Mouse (Mus musculus) intestine, embryonic 15.5 days (tissue): Measurements from ENCODE around the gene Pnpla5. TPM values are rescaled to one million over a fixed set of nuclear protein-coding genes. Genes with fewer than 3 reads are reported as not detected.
"Not testable (repeated sequence)": the region's sequence is repeated elsewhere in the genome, so short reads cannot be mapped to it uniquely, and the experiment has no call there.

Experiments
- ATAC-seq: fragments of 200-750 bp; cut with Nextera tagmentation; 2 replicates; pipeline ENCODE4 v1.8.0; 2017; ENCODE audit warnings: moderate TSS enrichment, moderate library complexity
- H3K27ac ChIP-seq: fragments of 300-500 bp; sonication (generic); 2 replicates; pipeline ENCODE4 v1.5.1; 2015; ENCODE audit warnings: mild to moderate bottlenecking, inconsistent platforms
- H3K27me3 ChIP-seq: fragments of 300-500 bp; sonication (generic); replicated peaks from 2 replicates; pipeline ENCODE4 v1.6.1; 2015; ENCODE audit warnings: inconsistent platforms
- H3K36me3 ChIP-seq: fragments of 300-500 bp; sonication (generic); 2 replicates; pipeline ENCODE4 v1.6.1; 2015; ENCODE audit warnings: inconsistent platforms
- H3K4me1 ChIP-seq: fragments of 300-500 bp; sonication (generic); replicated peaks from 2 replicates; pipeline ENCODE4 v1.6.1; 2015; ENCODE audit warnings: inconsistent platforms
- H3K4me2 ChIP-seq: fragments of 300-500 bp; sonication (generic); replicated peaks from 2 replicates; pipeline ENCODE4 v1.6.1; 2015; ENCODE audit warnings: mild to moderate bottlenecking, inconsistent platforms
- H3K4me3 ChIP-seq: fragments of 300-500 bp; sonication (generic); replicated peaks from 2 replicates; pipeline ENCODE4 v1.5.1; 2015; ENCODE audit warnings: inconsistent platforms
- H3K9ac ChIP-seq: fragments of 300-500 bp; sonication (generic); 2 replicates; pipeline ENCODE4 v1.6.1; 2015; ENCODE audit warnings: inconsistent platforms
- H3K9me3 ChIP-seq: fragments of 300-500 bp; sonication (generic); 2 replicates; pipeline ENCODE4 v1.6.1; 2016; ENCODE audit warnings: inconsistent platforms
- WGBS: fragments of 180-500 bp; shearing (Covaris S2); methylation state at CpG from one replicate; pipeline ENCODE4 v1.1.7; 2015; 5-methylcytosine and 5-hydroxymethylcytosine counted together
- polyA plus RNA-seq: library from polyadenylated mRNA; unstranded; fragments of >200 nt; fragmentation: Nextera tagmentation; extraction: Ambion mirVana; gene quantifications from 2 replicates; pipeline ENCODE4 v1.2.1, GENCODE M21; 2015

Pnpla5 gene
- polyA plus RNA-seq: not detected in 2 replicates

DNA sequence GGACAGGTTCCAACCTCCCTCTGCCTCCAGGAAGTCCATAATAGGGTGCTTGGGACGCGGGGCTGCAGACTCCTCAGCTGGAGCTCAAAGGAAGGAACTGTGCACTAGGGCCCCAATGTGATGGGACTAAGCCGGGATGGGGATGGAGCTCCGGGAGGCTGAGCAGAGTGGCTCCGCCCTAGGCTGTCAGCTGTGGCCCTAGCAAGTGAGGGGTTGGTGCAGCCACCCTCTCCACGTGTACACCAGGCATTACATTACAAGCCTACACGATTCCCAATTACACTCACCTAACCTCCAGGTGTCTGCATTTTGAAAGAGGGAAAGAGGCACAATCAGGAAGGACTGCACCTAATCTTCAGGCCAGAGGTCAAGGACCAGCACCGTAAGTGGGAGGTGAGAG, at the start of gene Pnpla5:
Gene Pnpla5 (minus strand): TSS at position 101 of the 400 bp plus-strand sequence.
- H3K4me1 ChIP-seq: no peaks in the 10 kb centered on the region
- no peaks in the 10 kb centered on the region for H3K9me3 ChIP-seq
- H3K4me3 ChIP-seq: no peak within 1 kb of the TSS
- H3K36me3 ChIP-seq: no peaks in the 10 kb centered on the region
- no peak for ATAC-seq
- H3K27ac ChIP-seq: no peak within 1 kb of the TSS
- H3K9ac ChIP-seq: no peak within 1 kb of the TSS
- H3K4me2 ChIP-seq: no peak within 1 kb of the TSS
- H3K27me3 ChIP-seq: no peaks in the 10 kb centered on the region
- 63% methylated on average over 8 of the region's 8 CpGs for WGBS

DNA sequence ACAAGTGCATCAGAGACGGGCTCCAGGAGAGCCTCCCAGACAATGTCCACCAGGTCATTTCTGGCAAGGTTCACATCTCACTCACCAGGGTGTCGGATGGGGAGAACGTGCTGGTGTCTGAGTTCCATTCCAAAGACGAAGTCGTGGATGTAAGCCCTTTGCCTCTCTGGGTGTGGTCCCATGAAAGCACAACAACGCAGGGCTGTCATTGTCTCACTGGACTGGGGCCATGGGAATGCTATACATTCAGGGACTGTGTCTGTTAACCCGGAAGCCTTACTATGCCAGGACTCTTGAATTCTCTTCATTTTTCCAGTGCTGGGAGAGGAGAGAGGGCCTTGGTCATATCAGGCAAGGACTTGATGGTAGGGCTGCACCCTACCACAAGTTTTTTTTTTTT, 48.2 kb upstream of the Pnpla5 start:
- Histone ChIP-seq H3K9me3 (no peaks in the 10 kb centered on the region), H3K4me2 (no peak overlapping the region), H3K4me3 (no peak overlapping the region), H3K36me3 (no peaks in the 10 kb centered on the region), H3K9ac (no peak overlapping the region), H3K27ac (no peak overlapping the region), H3K4me1 (peaks cover 13% of the 10 kb centered on the region), H3K27me3 (0 out of 2 replicates have a peak, but pooled peaks cover 8% of the 10 kb centered on the region)
- no peak for ATAC-seq
- 82% methylated on average over 7 of the region's 7 CpGs for WGBS

DNA sequence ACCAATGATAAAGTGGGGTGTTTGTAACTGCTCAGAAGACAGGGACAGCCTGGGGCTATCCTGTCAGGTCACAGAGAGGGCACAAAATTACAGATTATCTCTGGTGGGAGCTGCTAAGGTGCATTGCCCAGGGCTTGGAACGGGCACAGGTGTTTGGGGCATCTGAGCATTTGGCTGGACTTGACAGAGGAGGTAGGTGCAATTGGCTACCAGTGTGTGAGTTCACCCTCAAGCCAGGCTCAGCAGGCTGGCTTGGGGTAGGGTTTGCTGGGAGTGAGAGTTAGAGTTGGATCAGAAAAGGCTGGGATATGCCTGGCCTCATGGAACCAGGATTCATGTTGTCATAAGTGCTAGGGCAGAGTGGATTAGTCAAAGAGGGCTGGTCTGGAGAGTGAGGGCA, 46.5 kb upstream of the Pnpla5 start:
- Histone ChIP-seq H3K27me3 (0 out of 2 replicates have a peak, but pooled peaks cover 8% of the 10 kb centered on the region), H3K9me3 (no peaks in the 10 kb centered on the region), H3K4me3 (no peak overlapping the region), H3K4me2 (no peak overlapping the region), H3K9ac (no peak overlapping the region), H3K27ac (no peak overlapping the region), H3K4me1 (peaks cover 13% of the 10 kb centered on the region), H3K36me3 (no peaks in the 10 kb centered on the region)
- no peak for ATAC-seq
- 64% methylated on average over 1 of the region's 1 CpGs for WGBS

DNA sequence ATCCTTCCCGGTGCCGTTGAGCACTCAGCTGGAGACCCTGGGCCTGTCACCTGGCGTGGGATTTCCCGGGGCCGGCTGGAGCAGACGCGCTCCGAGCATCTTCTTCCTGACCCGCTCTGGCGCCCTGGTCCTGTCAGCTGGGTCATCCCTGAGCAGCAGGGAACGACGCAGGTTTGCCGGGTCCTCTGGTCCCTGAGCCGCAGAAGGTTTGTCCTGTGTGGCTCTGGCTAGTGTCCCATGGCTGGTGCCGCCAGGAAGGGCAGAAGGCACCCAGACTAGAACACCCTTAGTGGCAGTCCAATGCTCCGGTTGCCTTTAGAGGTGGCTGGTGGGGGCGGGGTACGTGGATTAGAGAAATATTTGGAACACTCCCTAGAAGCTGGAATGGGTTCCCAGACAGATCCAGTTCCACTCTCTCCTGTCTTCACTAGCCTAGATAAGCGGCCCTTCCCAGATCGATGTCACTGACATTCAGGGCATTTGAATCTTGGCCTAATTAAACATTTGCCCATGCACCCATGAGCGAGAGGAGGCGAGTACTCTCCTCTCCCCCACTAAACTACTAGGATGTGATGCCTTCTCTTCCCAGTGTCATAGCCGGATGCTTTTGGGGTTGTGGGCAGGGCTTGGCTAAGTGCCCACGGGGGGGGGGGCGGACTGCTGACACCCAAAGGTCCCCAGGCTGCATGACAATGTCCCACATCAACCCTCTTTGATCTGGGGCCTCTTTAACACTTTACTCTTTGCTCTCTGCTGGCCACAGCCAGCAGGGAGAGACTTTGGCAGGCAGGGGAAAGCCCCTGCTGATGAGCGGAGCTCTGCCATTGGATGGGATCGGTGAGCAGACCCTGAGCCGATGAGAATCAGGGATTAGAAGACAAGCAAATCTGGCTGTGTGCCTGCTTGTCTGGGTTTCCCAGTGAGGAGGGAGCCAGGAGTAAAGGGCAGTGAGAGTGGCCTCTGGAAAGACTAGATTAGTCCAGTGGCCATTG, 45.5 kb upstream of the Pnpla5 start:
- Histone ChIP-seq H3K36me3 (no peaks in the 10 kb centered on the region), H3K9ac (peak overlapping the region; percentile 45), H3K4me3 (peak overlapping the region; percentile 53), H3K4me2 (peak overlapping the region; percentile 98), H3K4me1 (peaks cover 13% of the 10 kb centered on the region), H3K27me3 (0 out of 2 replicates have a peak, but pooled peaks cover 8% of the 10 kb centered on the region), H3K9me3 (no peaks in the 10 kb centered on the region), H3K27ac (0 out of 2 replicates have a peak overlapping the region, but pooled peaks have one; percentile 17)
- ATAC-seq: peak; percentile 35
- WGBS: 2% methylated on average over 28 of the region's 28 CpGs

DNA sequence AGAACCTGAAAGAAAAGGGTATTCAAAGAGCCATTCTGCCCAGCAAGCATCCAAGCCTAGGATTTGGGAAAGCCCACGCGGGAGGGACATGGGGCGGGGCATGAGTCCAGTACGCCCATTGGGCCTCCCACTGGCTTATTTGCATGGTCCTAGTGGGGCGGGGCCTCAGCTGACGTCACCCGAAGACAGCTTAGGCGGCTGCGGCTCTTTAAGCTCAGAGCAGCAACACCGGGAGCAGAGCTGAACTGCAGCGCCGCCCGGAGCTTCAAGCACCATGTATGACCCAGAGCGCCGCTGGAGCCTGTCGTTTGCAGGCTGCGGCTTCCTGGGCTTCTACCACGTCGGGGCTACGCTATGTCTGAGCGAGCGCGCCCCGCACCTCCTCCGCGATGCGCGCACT, 44.6 kb upstream of the Pnpla5 start, which contains the start of gene Pnpla3:
Gene Pnpla3 (plus strand): TSS at position 238 of the 400 bp plus-strand sequence.
- Histone ChIP-seq H3K27ac (0 out of 2 replicates have a peak within 1 kb of the TSS, but pooled peaks have one; percentile 17), H3K9me3 (no peaks in the 10 kb centered on the region), H3K4me2 (peak within 1 kb of the TSS; percentile 98), H3K4me3 (peak within 1 kb of the TSS; percentile 53), H3K9ac (peak within 1 kb of the TSS; percentile 45), H3K36me3 (no peaks in the 10 kb centered on the region), H3K4me1 (peaks cover 13% of the 10 kb centered on the region), H3K27me3 (0 out of 2 replicates have a peak, but pooled peaks cover 8% of the 10 kb centered on the region)
- peak; percentile 99 for ATAC-seq
- WGBS: 0% methylated on average over 28 of the region's 28 CpGs

DNA sequence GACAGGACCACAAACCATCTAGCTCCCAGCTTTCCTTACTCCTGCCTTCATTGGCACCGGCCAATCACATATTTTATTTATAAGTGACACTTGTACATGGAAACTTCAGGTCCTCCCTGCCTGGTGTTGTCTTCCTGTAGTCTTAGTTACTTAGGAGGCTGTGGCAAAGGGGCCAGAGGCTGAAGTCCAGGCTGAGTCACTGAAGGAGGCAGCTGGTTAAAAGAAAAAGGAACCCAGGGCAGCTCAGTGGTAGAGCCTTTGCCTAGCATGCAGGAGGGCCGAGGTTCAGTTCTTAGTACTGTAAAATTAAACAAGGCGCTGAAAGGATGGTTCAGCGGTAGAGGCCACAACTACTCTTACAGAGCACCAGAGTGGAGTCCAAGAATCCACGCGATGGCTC, 43.8 kb upstream of the Pnpla5 start:
- Histone ChIP-seq H3K9ac (no peak overlapping the region), H3K27me3 (0 out of 2 replicates have a peak, but pooled peaks cover 8% of the 10 kb centered on the region), H3K4me3 (no peak overlapping the region), H3K4me2 (no peak overlapping the region), H3K9me3 (no peaks in the 10 kb centered on the region), H3K36me3 (no peaks in the 10 kb centered on the region), H3K27ac (no peak overlapping the region), H3K4me1 (peaks cover 13% of the 10 kb centered on the region)
- WGBS: 66% methylated on average over 6 of the region's 6 CpGs
- no peak for ATAC-seq

DNA sequence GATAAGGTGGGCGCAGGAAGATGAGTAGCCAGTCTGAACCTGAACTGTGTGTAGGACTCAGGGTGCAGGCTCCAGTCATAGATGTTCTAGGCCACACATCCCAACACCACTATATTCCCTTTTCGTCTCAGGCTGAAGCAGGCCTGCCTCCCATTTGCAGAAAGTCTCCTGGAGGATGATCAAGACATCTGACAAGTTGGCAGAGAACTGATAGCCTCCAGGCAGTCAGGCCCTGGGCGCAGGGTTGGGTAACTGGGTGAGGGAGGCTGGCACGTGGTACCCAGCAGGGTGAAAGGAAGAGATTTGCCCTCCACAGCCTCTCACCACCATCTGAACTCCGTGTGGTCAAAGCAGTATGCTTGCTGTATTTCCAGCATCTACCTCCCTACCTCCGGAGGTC, 38.9 kb upstream of the Pnpla5 start:
- Histone ChIP-seq H3K4me3 (no peak overlapping the region), H3K9ac (no peak overlapping the region), H3K9me3 (no peaks in the 10 kb centered on the region), H3K36me3 (no peaks in the 10 kb centered on the region), H3K4me2 (no peak overlapping the region), H3K4me1 (no peaks in the 10 kb centered on the region), H3K27ac (no peak overlapping the region), H3K27me3 (no peaks in the 10 kb centered on the region)
- 82% methylated on average over 6 of the region's 6 CpGs for WGBS
- ATAC-seq: no peak

DNA sequence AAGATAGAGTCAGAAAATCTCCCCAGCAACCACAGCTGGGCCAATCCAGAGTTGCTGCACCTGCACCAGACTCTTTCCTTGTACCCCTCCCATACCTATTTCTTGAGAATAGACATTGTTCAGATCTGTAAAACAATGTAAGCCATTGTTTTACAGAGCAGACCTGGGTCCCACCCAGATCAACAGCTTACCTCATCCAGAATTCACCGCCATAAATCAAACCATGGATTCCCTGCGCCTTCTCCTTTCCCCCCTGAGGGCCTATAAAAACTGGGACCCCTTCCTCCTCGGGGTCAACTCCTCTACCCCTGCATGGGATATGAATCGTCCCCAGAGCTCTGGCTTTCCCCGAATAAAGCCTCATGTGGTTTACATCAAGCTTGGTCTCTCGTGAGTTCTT, 34.6 kb upstream of the Pnpla5 start:
- H3K9ac ChIP-seq, H3K4me2 ChIP-seq, H3K27ac ChIP-seq, ATAC-seq, H3K4me3 ChIP-seq, H3K36me3 ChIP-seq, H3K27me3 ChIP-seq, H3K9me3 ChIP-seq, H3K4me1 ChIP-seq: not testable (repeated sequence)
- 79% methylated on average over 6 of the region's 6 CpGs for WGBS

DNA sequence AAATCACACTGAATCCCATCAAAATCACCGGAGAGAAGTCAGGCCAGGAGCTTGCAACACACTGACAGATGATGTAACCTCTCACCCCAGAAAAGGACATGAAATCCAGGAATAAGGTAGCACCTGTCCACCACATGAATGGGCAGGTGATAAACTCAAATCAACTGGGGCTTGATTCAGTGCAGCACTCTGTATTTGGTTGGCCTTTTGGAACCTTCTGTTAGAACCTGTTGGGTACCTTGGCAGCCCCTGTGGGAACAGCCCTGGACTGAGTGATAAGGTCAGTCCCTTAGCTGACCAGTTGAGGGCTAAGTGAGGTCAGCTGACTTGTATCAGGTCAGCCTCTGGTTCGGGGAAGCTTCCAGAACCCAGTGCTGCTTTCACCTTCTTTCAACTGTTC, 33.2 kb upstream of the Pnpla5 start:
- no peak overlapping the region for H3K4me3 ChIP-seq
- H3K27me3 ChIP-seq: no peaks in the 10 kb centered on the region
- no peak overlapping the region for H3K4me2 ChIP-seq
- 88% methylated on average over 2 of the region's 2 CpGs for WGBS
- no peak overlapping the region for H3K27ac ChIP-seq
- no peak overlapping the region for H3K9ac ChIP-seq
- no peak for ATAC-seq
- H3K4me1 ChIP-seq: no peaks in the 10 kb centered on the region
- H3K9me3 ChIP-seq: no peaks in the 10 kb centered on the region
- H3K36me3 ChIP-seq: no peaks in the 10 kb centered on the region

DNA sequence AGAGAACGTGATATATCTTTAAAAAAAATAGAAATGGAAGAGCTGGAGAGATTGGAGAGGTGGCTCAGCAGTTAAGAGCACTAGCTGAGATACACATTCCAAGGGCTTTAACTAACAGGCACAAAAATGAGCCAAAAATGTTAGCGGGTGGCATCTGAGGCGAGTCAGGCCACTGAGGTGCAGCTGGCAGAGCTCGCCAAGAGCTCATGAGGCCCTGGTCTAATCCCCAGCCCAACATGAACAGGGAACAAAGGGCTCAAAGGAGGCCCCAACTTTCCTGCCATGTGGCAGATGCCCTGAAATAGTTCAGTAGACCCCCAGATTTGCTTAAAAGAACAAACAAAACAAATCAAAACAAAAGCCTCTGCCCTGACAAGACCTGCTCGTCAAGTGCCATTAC, 18.0 kb upstream of the Pnpla5 start:
- Histone ChIP-seq H3K9me3 (no peaks in the 10 kb centered on the region), H3K4me1 (no peaks in the 10 kb centered on the region), H3K36me3 (no peaks in the 10 kb centered on the region), H3K4me3 (no peak overlapping the region), H3K4me2 (no peak overlapping the region), H3K9ac (no peak overlapping the region), H3K27me3 (no peaks in the 10 kb centered on the region), H3K27ac (no peak overlapping the region)
- no peak for ATAC-seq
- WGBS: 62% methylated on average over 5 of the region's 5 CpGs

DNA sequence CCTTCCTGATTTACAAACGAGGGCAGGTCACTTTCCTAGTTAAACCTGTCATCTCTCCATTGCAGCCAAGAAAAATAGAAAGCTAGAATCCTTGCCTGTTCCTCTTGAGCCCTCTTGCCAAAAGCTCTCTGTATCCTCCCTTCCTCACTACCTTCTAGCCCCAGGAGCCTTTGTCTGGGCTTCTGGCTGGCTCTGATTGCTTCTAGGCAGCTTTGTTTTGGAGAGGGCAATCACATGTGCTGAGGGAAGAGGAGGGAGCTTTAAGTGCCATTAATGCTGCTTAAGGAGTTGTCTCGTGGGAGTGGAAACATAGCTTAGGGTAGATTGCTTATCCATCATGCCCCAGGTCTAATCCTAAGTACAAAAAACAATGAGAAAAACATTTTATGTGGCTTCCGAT, 17.1 kb upstream of the Pnpla5 start:
- Histone ChIP-seq H3K27me3 (no peaks in the 10 kb centered on the region), H3K9ac (no peak overlapping the region), H3K27ac (no peak overlapping the region), H3K4me3 (no peak overlapping the region), H3K4me1 (no peaks in the 10 kb centered on the region), H3K9me3 (no peaks in the 10 kb centered on the region), H3K36me3 (no peaks in the 10 kb centered on the region), H3K4me2 (no peak overlapping the region)
- 52% methylated on average over 3 of the region's 3 CpGs for WGBS
- ATAC-seq: no peak

DNA sequence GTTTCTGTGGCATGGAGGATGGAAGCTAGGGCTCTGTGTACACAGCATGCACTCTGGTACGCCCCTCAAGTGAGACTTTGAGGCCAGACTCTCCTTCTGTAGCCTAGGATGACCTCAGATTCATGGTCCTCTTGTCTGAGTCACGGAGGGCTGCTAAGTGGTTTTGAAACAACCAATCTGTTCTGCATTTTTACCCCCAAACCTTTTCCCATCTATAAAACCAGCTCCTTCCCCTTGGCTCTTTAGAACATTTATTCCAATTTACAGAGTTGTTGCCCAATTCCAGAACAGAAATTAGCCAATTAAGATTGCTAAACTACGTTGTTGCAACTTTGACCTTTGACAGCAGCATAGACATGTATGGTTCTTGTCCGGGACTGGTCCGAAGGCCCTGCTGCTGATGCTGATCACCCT, 16.6 kb upstream of the Pnpla5 start:
- 75% methylated on average over 5 of the region's 5 CpGs for WGBS
- ATAC-seq: no peak
- Histone ChIP-seq H3K27ac (no peak overlapping the region), H3K9ac (no peak overlapping the region), H3K4me3 (no peak overlapping the region), H3K27me3 (no peaks in the 10 kb centered on the region), H3K4me2 (no peak overlapping the region), H3K36me3 (no peaks in the 10 kb centered on the region), H3K9me3 (no peaks in the 10 kb centered on the region), H3K4me1 (no peaks in the 10 kb centered on the region)
